Mouse (Mus musculus): ENCODE measurements at regions not wholly inside any gene's neighbourhood (a gene's known extent, or its start where the extent isn't known, plus 50 kb on each side); places are given as distances from the start of the nearest gene placed in this dataset.
A peak's percentile ranks its signal among the peaks of the same experiment; 100 is the strongest.

DNA sequence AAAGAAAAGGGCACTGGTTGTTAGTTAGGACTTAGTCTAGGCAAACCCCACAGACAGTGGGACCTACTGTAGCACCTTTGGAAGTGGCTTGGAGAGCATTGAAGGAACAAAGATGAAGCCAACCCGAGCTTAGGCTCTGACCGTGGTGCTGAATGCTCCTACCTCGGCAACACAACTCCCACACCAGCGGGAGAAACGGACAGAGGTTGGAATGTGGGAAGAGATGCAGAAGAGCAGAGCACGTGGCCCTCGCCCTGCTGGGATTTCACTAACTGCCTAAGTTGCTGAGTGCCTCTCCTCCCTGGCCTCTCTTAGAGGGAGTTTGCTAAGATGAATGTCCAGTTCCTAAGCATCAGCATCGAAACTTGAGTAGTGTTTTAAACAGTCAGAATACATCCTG lies 94.1 kb upstream of the Klf14 start:
- H3K27me3 ChIP-seq (ENCODE audit: control insufficient read depth, insufficient read depth, low read length), result no peaks in the 10 kb centered on the region
- no peak overlapping the region for H3K4me3 ChIP-seq (ENCODE audit: low read depth, low read length)
- no peak overlapping the region for H3K4me2 ChIP-seq (ENCODE audit: low read depth, low read length)
- H3K9me3 ChIP-seq (ENCODE audit: control insufficient read depth, low read length), result no peaks in the 10 kb centered on the region
- ATAC-seq (ENCODE audit: low read depth), result no peak
- H3K36me3 ChIP-seq (ENCODE audit: control insufficient read depth, insufficient read depth, low read length), result no peaks in the 10 kb centered on the region
- H3K9ac ChIP-seq (replicated peaks; ENCODE audit: low read depth, low read length), result no peak overlapping the region
- no peaks in the 10 kb centered on the region for H3K4me1 ChIP-seq (ENCODE audit: control insufficient read depth, insufficient read depth, low read length)
- H3K27ac ChIP-seq (ENCODE audit: low read depth, low read length), result no peak overlapping the region
- WGBS, result 17% methylated on average over 8 of the region's 8 CpGs

DNA sequence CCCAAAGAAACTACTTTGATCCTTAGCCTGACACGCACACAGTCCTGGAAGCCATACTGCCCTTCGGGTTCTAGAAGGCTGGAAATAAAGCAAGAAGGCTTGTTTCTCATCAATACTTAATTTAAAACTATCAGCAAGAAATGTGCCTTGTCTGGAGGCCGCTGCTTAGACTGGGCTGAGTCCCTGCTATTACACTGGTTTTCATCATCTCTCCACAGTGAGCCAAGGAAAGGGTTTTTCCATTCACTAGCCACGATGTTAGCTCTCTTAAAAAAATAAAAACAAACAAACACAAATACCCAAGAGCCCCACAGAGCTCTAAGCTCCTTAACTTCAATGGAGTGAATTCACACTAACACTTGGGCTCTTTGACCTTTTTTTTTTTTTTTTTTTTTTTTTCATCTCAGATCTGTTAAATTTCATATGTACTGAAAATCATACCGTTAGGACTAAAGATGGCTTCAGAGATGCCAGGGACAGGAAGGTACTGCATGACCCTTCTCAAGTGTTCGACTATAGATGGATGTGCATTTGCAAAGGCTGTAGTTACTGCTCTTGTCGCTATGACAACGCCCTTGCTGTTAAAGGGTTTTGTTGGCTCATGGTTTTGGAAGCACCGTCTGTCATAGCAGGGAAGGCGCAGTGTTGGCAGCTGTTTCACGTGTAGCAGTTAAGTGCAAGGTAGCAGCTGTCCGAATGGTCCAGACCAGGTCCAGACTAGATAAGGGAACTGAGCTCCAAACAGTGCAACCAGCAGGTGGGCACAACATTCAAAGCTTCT lies 98.1 kb upstream of the Klf14 start:
- WGBS, result 62% methylated on average over 12 of the region's 12 CpGs
- H3K27ac ChIP-seq (ENCODE audit: low read depth, low read length), result no peak overlapping the region
- no peaks in the 10 kb centered on the region for H3K9me3 ChIP-seq (ENCODE audit: control insufficient read depth, low read length)
- no peaks in the 10 kb centered on the region for H3K4me1 ChIP-seq (ENCODE audit: control insufficient read depth, insufficient read depth, low read length)
- H3K9ac ChIP-seq (replicated peaks; ENCODE audit: low read depth, low read length), result no peak overlapping the region
- H3K4me3 ChIP-seq (ENCODE audit: low read depth, low read length), result no peak overlapping the region
- peak; percentile 61; the same call in 1 of the 2 replicates for ATAC-seq (ENCODE audit: low read depth)
- no peaks in the 10 kb centered on the region for H3K27me3 ChIP-seq (ENCODE audit: control insufficient read depth, insufficient read depth, low read length)
- no peak overlapping the region for H3K4me2 ChIP-seq (ENCODE audit: low read depth, low read length)
- no peaks in the 10 kb centered on the region for H3K36me3 ChIP-seq (ENCODE audit: control insufficient read depth, insufficient read depth, low read length)

DNA sequence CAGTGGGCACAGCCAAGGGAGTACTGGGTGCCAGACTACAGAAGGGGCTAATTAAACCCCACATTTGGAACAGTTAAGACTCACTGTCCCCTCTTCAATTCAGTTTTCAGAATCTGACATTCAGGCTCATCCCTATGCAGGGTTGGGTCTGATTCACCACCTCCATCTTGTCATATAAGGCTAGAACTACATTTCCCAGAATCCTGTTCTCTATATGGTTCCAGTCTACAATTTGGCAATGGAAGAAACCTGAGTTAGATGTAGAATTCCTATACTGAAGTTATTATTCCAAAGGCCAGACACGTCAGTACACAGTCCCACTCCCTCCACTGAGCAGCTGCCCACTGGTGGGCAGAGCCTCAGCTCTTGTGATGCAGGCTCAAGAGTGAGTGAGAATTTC lies 99.4 kb upstream of the Klf14 start:
- Histone ChIP-seq H3K9ac (replicated peaks; ENCODE audit: low read depth, low read length) (no peak overlapping the region), H3K27ac (ENCODE audit: low read depth, low read length) (no peak overlapping the region), H3K4me2 (ENCODE audit: low read depth, low read length) (no peak overlapping the region), H3K27me3 (ENCODE audit: control insufficient read depth, insufficient read depth, low read length) (no peaks in the 10 kb centered on the region), H3K4me3 (ENCODE audit: low read depth, low read length) (no peak overlapping the region), H3K4me1 (ENCODE audit: control insufficient read depth, insufficient read depth, low read length) (no peaks in the 10 kb centered on the region), H3K36me3 (ENCODE audit: control insufficient read depth, insufficient read depth, low read length) (no peaks in the 10 kb centered on the region), H3K9me3 (ENCODE audit: control insufficient read depth, low read length) (no peaks in the 10 kb centered on the region)
- 90% methylated on average over 1 of the region's 1 CpGs for WGBS
- no peak for ATAC-seq (ENCODE audit: low read depth)

DNA sequence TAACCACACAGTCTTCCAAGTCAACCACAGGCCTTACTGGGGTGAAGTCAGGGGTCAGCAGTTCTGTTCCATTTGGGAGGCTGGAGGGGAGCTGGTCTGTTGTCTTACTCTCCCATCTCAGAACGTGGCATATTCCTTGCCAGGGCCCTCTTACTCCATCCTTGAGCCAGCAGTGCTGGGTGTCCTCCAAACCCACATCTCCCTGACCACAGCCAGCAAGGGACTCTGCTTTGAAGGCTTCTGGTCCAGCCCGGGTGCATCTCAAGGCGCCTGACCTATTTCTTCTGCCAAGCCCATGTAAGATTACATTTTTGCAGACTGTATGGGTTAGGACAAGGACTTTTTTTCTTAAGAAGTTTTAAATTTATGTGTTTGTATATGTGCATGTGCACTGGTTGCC lies 100.1 kb upstream of the Klf14 start:
- no peaks in the 10 kb centered on the region for H3K36me3 ChIP-seq (ENCODE audit: control insufficient read depth, insufficient read depth, low read length)
- no peak overlapping the region for H3K27ac ChIP-seq (ENCODE audit: low read depth, low read length)
- H3K4me2 ChIP-seq (ENCODE audit: low read depth, low read length), result no peak overlapping the region
- no peaks in the 10 kb centered on the region for H3K9me3 ChIP-seq (ENCODE audit: control insufficient read depth, low read length)
- no peak overlapping the region for H3K9ac ChIP-seq (replicated peaks; ENCODE audit: low read depth, low read length)
- H3K4me3 ChIP-seq (ENCODE audit: low read depth, low read length), result no peak overlapping the region
- H3K27me3 ChIP-seq (ENCODE audit: control insufficient read depth, insufficient read depth, low read length), result no peaks in the 10 kb centered on the region
- no peak for ATAC-seq (ENCODE audit: low read depth)
- 87% methylated on average over 3 of the region's 3 CpGs for WGBS
- H3K4me1 ChIP-seq (ENCODE audit: control insufficient read depth, insufficient read depth, low read length), result no peaks in the 10 kb centered on the region

DNA sequence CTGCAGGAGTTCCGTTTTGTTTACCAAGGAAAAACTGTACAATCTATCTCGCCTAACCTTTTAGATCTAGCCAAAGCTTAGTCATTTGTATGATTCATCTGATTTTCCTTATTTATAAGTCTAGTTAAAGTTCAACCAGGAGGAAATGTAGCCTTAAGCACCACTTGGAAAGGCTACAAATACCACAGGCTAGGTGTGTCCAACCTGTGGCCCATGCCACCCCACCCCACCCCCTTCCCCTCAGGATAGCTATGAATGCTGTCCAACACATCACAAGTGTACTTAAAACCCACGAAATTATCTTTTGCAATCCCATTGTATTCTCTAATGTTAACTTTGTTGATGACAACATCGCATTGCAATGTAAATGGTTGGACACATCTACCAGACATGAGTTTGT lies 102.9 kb upstream of the Klf14 start:
- Histone ChIP-seq H3K4me2 (ENCODE audit: low read depth, low read length) (no peak overlapping the region), H3K4me1 (ENCODE audit: control insufficient read depth, insufficient read depth, low read length) (no peaks in the 10 kb centered on the region), H3K4me3 (ENCODE audit: low read depth, low read length) (no peak overlapping the region), H3K9ac (replicated peaks; ENCODE audit: low read depth, low read length) (no peak overlapping the region), H3K27ac (ENCODE audit: low read depth, low read length) (no peak overlapping the region), H3K36me3 (ENCODE audit: control insufficient read depth, insufficient read depth, low read length) (no peaks in the 10 kb centered on the region), H3K27me3 (ENCODE audit: control insufficient read depth, insufficient read depth, low read length) (no peaks in the 10 kb centered on the region), H3K9me3 (ENCODE audit: control insufficient read depth, low read length) (no peaks in the 10 kb centered on the region)
- no peak for ATAC-seq (ENCODE audit: low read depth)
- WGBS, result 92% methylated on average over 4 of the region's 4 CpGs

DNA sequence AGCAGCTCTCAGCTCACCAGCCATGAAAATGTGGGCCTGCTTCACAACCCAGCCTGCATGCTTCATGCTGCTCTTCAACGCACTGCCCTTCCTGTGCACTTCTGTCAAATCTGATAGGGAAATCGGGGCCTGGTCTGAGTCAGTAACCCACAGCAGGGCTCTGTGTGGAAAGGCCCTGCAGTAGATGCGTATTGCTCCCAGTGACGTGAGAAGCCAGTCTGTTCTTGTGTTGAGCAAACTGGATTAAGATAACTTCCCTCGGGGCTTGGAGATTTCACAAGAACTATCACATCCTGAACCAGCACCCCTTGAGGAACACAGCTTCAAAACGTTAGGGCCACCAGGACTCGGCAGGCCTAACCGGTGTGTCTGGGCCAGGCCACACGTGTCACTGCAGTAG lies 106.5 kb upstream of the Klf14 start:
- WGBS, result 87% methylated on average over 9 of the region's 9 CpGs
- Histone ChIP-seq H3K4me2 (ENCODE audit: low read depth, low read length) (no peak overlapping the region), H3K36me3 (ENCODE audit: control insufficient read depth, insufficient read depth, low read length) (no peaks in the 10 kb centered on the region), H3K4me1 (ENCODE audit: control insufficient read depth, insufficient read depth, low read length) (no peaks in the 10 kb centered on the region), H3K27me3 (ENCODE audit: control insufficient read depth, insufficient read depth, low read length) (no peaks in the 10 kb centered on the region), H3K27ac (ENCODE audit: low read depth, low read length) (no peak overlapping the region), H3K9ac (replicated peaks; ENCODE audit: low read depth, low read length) (no peak overlapping the region), H3K4me3 (ENCODE audit: low read depth, low read length) (no peak overlapping the region), H3K9me3 (ENCODE audit: control insufficient read depth, low read length) (no peaks in the 10 kb centered on the region)
- ATAC-seq (ENCODE audit: low read depth), result no peak

DNA sequence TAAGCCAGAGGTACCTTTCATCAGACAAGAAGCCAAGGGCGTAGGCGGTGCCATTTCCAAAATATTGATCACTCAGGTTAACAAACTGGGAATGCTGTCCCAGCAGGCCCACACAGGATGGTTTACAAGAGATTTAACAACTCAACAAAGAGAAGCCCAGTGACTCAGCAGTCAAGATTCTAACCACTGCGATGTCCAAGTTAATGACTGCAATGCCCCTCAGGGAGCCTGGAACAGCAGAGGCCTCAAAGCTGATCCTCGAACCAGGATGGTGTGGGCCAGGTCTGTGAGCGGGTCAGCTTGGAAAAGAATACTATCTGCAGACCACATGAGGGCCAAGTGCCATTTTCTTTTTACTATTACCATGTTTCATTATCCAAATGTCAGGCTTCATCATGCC lies 108.0 kb upstream of the Klf14 start:
- Histone ChIP-seq H3K4me3 (ENCODE audit: low read depth, low read length) (no peak overlapping the region), H3K4me2 (ENCODE audit: low read depth, low read length) (no peak overlapping the region), H3K4me1 (ENCODE audit: control insufficient read depth, insufficient read depth, low read length) (no peaks in the 10 kb centered on the region), H3K27ac (ENCODE audit: low read depth, low read length) (no peak overlapping the region), H3K27me3 (ENCODE audit: control insufficient read depth, insufficient read depth, low read length) (no peaks in the 10 kb centered on the region), H3K9me3 (ENCODE audit: control insufficient read depth, low read length) (no peaks in the 10 kb centered on the region), H3K9ac (replicated peaks; ENCODE audit: low read depth, low read length) (no peak overlapping the region), H3K36me3 (ENCODE audit: control insufficient read depth, insufficient read depth, low read length) (no peaks in the 10 kb centered on the region)
- no peak for ATAC-seq (ENCODE audit: low read depth)
- WGBS, result 82% methylated on average over 5 of the region's 5 CpGs

DNA sequence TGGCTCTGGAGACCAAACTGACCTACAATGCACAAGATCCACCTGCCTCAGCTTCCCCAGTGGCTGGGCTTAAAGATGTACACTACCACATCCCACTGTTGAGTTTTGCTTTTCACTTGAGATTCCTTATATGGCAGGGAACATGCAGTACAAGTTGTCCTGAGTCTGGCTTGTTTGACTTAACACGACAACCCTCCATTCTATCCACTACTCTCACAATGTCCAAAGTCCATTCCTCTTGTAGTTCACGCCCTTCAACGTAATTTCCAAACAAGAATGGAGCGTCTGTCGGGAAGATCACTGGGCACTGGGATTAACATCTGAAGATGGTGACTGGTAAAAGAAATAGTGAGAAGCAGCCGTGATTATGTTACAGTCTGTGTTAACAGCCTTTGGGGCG lies 108.6 kb upstream of the Klf14 start:
- WGBS, result 83% methylated on average over 7 of the region's 7 CpGs
- no peaks in the 10 kb centered on the region for H3K9me3 ChIP-seq (ENCODE audit: control insufficient read depth, low read length)
- H3K27me3 ChIP-seq (ENCODE audit: control insufficient read depth, insufficient read depth, low read length), result no peaks in the 10 kb centered on the region
- no peak for ATAC-seq (ENCODE audit: low read depth)
- H3K9ac ChIP-seq (replicated peaks; ENCODE audit: low read depth, low read length), result no peak overlapping the region
- no peaks in the 10 kb centered on the region for H3K36me3 ChIP-seq (ENCODE audit: control insufficient read depth, insufficient read depth, low read length)
- H3K4me2 ChIP-seq (ENCODE audit: low read depth, low read length), result no peak overlapping the region
- no peaks in the 10 kb centered on the region for H3K4me1 ChIP-seq (ENCODE audit: control insufficient read depth, insufficient read depth, low read length)
- H3K4me3 ChIP-seq (ENCODE audit: low read depth, low read length), result no peak overlapping the region
- H3K27ac ChIP-seq (ENCODE audit: low read depth, low read length), result no peak overlapping the region

DNA sequence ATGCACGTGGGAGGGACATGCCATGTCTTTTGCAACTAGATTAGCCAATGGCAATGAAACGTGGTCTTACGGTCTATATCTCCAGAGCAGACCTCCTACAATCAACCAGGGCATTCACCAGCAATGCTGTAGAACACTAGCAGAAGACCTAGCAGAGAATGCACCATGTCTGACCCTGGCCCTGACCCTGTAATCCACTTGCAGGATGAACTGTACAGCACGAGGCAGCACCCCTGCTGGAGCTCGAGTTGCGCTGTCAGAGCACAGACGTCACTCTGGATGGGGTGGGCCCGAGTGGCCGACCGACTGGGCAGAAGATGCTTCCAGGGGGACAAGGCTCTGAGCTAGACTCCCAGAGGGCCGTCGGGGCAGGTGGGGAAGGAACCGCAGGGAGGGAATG lies 110.4 kb upstream of the Klf14 start:
- Histone ChIP-seq H3K36me3 (ENCODE audit: control insufficient read depth, insufficient read depth, low read length) (no peaks in the 10 kb centered on the region), H3K4me1 (ENCODE audit: control insufficient read depth, insufficient read depth, low read length) (no peaks in the 10 kb centered on the region), H3K27ac (ENCODE audit: low read depth, low read length) (no peak overlapping the region), H3K9me3 (ENCODE audit: control insufficient read depth, low read length) (no peaks in the 10 kb centered on the region), H3K27me3 (ENCODE audit: control insufficient read depth, insufficient read depth, low read length) (no peaks in the 10 kb centered on the region), H3K9ac (replicated peaks; ENCODE audit: low read depth, low read length) (no peak overlapping the region), H3K4me2 (ENCODE audit: low read depth, low read length) (no peak overlapping the region), H3K4me3 (ENCODE audit: low read depth, low read length) (no peak overlapping the region)
- no peak for ATAC-seq (ENCODE audit: low read depth)
- 79% methylated on average over 13 of the region's 13 CpGs for WGBS
